Mouse (Mus musculus): ENCODE measurements around the gene Deup1.

Gene Deup1

DNA sequence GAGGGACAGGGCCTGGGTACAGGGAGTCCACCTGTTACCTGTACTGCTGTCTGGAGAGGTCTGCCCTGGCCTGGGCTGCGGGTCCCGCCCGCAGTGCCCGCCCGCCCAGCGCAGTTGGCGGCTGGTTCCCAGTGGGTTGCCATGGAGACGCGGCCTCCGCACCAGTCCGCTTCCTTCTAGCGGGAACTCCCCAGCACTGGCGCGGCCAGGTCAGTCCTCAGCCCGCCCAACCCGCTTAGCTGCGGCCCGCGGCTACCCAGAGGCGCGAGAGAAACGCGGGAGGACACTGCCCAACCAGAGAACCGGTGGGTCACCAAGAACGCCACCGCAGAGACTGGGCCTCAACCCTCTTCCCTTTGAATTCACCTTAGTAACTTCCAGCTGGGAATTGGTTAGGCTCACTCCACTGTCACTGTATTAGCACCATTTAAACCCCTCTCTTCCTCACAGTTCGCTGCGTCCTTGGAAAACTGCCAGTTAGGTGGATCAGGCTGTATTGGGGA is at the start of gene Deup1:
Gene Deup1 (minus strand): TSS at position 149 of the 503 bp plus-strand sequence.
- DNase-seq, result no peak

DNA sequence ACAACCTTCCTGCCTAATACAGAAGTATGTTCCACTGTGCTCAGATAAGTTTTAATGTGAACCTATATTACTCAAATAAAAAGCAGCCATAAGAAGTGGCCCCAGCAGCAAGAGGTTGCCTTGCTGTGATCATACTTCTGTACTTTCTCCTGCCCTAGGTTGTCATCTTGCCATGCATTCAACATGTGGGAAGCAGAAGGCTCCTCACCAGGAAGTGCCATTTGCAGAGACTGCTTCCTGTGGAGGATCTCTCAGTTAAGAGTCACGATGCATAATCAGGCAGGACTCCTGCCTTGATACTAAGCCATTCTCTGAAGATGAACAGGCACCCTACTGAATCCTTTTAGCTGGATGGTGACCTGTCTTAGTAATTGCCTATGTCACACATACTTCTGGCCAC is 44.5 kb upstream of the Deup1 start:
- DNase-seq, result no peak

DNA sequence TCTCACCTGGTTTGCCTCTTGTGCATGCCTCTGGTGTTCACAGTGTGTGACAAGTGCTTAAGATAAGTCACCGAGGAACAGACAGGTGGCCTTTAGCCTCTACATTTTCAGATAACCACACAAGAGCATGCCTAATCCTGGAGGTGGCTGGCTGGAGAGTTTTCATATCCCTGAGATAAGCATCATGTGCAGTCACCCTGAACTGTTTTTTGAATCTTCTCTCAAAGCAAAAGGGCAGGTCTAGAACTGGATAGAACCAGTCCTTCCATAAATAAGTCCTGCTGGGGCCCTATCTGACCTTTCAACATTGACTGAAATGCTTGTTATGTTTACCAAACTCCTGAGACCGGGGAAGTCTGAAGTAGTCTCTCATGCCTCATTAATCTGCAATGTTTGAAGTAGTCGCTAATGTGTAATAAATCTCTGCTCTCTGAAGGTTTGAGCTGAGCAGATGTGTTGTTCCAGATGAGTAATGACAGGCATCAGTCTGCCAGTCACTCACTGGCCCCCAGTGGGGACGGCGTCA is 42.3 kb upstream of the Deup1 start:
- DNase-seq, result no peak

DNA sequence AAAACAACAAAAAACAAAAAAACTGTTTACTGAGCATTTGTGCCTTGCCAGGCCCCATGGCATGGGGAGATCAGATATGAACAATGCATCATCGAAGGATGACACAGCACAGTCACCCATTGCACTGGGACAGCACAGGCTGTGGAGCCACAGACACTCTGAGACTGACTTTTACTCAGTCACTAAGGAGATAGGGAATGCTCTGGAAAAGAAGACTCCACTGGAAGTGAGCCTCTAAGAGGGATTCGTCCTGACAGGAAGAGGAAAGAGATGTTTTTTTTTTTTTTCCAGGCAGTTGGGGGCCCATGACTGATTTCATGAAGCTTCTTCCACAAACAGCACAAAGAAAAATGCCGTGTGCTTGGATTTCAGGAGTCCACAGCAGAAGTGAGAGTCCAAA is 41.7 kb upstream of the Deup1 start:
- no peak for DNase-seq

DNA sequence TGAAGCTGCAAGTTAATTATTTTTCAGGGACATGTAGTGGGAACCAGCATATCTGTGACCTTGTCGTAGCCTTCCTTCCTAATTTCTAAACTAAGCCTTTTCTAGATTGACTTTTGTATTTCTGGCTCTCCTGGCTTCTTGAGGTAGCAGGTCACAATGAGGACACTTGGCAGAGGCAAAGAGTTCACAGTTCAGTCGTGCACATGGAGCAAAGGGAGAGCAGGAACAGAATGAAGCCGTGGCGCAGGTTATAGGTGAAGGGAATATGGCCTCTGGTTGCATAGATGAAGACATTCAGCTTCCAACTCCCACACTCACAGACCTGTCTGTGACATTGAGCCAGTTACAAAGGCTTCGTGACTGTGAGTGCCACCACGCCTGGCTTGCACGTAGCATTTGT is 36.9 kb upstream of the Deup1 start:
- no peak for DNase-seq

DNA sequence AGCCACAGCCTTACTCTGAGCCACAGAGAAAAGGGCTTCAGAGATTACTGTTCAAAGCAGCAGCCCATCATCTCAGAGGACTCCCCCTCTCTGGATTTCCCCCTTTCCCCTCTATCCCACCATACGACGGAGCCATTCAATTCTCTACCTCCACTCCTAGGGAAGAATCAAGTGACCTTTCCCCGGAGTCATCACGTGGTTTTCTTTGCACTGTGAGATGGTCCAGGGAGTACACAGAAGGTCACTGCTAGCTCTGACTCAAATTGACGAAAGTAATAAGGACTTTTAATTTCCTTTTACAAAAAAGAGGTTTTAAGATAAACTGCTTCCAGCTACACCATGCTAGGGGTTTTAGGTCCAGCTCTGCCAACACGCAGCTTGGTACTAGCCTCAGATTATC is 31.3 kb upstream of the Deup1 start:
- DNase-seq, result no peak

DNA sequence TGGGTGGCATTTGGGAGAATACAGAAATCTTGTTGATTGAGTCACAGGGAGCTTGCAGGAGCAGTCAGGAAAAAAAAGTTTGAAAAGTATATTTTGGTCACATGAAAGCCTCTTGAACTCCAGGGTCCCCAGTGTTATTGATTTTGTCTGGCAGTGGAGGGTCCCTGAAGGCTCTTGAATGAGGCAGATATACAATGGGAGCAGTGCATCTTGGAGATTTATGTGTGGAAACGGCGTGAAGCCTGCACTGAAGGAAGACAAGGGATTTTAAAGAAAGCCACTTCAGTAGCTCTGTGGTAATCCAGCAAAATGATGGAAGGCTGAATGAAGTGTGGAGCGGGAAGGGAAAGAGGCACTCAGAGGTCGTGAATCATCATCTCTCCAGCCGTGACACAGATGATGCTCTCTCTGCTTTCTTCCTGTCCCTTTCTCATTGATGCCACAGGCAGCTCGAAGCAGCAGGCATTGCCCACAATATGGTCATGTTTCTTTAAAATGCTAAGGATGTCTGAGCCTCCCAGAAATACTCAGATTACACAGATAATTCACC is 30.6 kb upstream of the Deup1 start:
- no peak for DNase-seq

DNA sequence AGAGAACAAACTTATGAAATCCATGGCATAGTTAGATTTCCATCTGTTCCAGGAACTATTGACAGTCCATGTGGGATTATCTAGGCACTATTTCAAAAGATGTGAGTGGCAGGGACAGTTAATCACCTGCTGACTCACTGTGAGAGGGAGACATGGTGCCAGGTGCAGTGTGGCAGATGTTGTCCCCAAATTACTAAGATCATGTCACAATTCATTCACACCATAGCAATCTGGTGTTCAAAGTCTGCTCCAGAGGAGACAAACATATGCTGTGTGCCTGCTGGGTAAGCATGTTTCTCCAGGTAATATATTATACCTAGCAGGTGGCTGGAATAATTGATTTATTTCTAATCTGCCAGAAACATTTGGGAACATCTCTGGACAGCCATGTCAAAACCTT is 25.3 kb upstream of the Deup1 start:
- no peak for DNase-seq

DNA sequence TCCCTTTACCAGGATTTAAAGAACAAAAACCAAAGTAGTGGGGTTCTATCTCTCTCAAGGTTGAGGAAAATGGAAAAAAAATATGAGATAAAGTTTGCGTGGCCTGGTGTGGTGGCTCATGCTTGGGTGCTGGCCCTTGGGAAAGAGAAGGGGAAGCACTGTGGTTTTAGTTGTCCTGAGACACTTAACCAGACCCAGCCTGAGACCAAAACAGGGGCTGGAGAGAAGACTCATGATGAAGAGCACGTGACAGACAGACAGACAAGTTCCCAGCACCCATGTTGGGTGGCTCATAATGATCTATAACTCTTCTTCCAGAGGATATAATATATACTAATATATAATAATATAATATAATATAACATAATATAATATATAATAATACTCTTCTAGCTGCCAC is 22.2 kb upstream of the Deup1 start:
- DNase-seq, result no peak

DNA sequence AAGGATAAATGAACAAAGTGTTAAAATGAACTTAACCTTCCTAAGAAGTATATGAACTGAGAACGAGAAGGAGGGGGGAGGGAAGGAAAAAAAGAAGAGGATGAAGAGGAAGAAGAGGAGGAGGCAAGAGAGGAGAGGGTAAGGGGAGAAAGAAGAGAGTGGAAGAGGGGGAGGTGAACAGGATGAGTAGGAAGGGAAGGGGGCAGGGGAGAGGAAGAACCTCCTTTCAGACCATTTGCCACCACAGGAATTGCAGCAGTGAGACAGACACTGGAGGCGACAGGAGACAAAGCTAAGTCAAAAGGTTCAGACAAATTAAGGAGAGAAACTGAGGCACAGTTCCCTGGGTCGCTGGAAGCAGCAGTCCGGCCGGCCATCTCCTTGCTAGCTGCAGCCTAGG is 349 bp downstream of the Deup1 start:
- no peak for DNase-seq

DNA sequence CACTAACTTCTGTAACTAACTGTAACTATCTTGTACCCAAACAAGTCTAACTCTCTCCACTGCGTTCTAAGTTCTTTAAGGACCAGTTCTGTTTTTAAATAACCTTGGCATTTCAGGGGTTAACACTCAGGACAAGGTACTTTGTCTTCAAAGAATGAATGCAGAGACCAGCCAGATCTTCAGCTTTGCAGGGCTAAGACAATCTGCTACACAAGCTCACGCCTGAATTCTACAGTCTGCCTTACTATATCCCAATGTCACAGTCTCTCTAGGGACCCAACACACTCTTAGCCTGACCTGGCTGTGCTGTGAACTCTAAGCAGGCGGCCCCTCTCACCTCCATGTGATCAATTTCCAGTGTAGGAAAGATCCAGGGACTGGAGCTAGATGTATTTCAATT is 3.0 kb downstream of the Deup1 start:
- no peak for DNase-seq

DNA sequence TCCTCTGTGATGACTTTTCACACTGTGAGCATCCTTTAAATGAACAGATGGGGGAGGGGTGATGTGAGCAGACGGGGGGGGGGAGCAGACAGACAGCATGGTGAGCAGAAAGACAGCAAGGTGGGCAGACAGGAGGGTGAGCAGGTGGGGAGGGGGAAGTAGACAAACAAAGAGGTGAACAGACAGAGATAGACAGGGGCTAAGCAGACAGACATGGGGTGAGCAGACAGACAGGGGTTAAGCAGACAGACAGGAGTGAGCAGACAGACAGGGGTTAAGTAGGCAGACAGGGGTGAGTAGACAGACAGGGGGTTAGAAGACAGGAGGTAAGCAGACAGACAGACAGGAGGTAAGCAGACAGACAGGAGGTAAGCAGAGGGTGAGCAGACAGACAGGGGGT is 8.0 kb downstream of the Deup1 start:
- no peak for DNase-seq

DNA sequence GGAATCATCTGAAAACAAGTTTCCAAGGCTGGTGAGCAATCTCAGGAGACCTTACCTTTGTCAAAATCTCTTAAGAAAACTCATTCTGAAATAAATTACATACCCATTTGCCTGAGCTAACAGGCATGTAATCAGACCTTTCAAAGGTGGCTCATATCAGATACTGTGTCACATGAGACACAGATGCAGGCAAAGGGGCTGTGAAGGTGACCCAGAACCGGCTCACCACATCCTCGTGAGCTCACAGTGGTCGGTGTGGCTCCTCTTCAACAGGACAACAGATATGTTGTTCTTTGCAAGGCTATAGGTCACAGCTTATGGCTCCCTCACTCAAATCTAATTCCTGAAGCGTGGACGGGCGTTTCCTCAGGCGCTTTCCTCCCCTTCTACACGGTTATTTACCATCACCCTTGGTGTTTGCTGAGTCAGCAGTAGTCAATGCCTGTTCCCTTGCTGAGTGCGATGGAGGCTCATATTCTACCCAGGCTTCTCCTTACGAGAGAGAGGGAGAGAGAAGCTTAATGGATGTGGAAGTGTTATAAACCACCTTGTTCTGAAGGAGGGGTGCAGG is 8.6 kb downstream of the Deup1 start:
- no peak for DNase-seq

DNA sequence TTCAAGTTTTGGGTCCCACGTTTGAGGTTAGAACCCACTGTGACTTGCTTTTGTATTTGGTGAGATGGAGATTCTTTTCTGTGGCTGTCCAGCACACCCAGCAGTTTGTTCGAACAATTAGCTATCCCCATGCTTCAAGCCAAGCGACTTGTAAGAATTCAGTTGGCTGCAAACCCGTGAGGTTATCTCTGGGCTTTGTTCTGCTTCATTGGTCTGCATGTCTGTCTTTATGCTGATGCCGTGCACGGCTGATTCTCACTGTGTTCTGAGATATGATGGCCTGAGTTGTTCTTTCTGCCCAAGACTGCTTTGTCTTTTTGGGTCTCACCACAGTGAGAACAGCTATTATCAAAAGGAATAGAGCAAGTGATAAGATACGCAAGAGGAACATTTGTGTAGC is 10.7 kb downstream of the Deup1 start:
- no peak for DNase-seq

DNA sequence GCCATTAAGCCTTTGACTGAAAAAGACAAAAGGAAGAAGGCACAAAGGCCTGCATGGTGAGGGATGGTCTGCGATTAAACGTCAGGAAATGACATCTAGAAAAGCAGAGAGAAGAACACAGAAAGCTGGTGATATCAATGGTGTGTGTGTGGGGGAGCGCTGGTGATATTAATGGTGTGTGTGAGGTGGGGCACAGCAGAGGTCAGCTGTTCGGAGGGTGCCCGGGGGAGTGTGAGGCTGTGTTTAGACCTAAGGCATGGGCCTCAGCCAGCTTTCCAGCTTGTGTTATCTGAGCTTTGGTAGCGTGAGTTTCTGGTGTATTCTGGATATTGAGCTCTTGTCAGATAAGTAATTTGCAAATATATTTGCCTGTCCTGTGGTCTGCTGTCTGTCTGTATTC is 11.3 kb downstream of the Deup1 start:
- no peak for DNase-seq

DNA sequence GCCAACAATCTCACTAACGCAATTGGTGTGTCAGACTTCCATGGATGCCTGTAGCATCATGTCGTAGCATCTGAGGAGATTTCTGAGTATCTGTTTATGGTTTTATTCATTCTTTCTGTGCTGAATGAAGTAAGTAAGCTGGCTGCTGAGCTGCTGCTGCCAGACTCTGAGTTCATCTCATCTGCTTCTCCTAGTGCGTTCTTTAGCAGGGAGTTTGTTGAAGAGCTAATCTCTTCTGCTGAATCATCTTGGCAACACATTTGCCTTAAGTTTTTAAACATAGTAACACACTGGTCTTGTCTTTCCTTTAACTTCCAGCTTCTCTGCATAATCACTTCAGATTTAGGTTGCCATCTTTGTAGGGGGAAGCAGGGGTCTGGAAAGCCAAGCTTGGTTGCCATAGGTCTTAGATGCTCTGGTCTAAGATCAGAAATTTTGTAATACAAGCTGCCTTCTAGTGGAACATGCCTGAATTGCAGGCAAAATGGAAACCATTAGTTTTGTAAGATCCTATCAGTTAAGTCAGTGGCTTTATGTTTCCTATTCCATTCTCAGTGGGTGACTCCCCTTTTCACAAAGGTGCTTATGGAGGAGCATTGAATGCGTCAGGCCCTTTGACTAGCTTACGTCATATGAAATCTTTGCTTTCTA is 18.3 kb downstream of the Deup1 start:
- DNase-seq, result no peak

DNA sequence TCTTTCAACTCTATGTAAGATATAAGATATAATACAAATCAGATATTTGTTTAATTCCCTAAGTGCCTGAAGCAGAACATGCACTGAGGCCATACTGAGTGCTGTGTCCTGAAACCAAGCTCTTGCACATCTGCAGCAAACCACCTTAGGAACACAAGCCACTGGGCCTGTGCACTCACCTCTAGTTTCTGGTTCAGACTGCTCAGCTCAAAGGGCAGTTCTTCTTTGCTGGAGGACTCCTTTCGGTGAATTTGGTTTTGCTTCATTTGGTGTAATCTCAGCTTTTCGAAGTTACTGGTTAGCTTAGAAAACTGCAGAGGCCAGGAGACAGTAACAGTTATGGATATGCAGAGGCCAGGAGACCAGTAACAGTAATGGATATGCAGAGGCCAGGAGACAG is 20.1 kb downstream of the Deup1 start:
- no peak for DNase-seq

DNA sequence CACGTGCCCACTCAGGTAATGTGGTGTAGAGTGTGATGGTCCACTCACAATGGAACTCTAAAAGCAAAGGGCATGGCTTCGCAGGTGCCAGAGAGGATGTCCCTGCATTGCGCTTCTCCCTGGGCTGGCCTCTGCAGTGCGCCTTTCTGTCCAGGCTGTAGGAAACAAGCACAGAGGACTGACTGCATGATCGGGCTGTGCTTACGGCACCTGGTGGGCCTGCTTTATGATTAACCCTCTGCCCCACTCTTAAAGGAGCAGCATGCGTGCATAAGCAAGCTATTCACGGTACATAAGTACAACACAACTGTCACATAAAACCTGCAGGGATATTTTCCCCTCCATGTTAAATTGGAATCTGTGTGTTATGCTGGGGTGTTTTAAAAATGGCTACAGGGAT is 24.6 kb downstream of the Deup1 start:
- no peak for DNase-seq

DNA sequence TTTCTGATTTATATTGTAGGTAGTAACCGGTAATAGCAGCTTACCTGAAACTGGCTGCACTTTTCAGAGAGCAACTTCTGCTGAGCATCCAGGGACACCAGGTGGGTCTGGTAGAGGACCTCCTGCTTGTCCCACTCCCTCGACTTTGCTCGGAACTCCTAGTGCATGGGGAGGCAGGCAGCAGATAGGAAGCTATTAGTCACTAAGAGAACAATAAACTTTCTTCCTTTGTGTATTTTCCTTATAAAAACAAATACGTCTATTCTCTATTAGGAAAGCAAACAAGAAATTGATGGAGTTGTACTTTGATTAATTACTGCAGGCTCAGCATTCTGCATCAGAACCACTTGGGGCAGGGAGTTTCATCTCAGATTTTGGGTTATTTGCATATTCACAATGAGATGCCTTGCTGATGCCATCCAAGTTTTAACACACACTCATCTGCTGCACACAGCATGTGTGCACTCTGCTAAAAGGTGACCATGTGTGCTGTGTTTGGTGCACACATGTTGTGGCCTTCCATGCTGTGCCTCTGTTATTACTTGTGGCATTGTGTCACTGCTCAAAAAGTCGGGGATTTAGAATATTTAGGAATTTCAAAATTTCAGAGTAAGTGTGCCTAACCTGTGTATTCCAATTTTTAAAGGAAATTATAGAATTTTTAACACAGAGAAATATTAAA is 26.7 kb downstream of the Deup1 start:
- DNase-seq, result no peak

DNA sequence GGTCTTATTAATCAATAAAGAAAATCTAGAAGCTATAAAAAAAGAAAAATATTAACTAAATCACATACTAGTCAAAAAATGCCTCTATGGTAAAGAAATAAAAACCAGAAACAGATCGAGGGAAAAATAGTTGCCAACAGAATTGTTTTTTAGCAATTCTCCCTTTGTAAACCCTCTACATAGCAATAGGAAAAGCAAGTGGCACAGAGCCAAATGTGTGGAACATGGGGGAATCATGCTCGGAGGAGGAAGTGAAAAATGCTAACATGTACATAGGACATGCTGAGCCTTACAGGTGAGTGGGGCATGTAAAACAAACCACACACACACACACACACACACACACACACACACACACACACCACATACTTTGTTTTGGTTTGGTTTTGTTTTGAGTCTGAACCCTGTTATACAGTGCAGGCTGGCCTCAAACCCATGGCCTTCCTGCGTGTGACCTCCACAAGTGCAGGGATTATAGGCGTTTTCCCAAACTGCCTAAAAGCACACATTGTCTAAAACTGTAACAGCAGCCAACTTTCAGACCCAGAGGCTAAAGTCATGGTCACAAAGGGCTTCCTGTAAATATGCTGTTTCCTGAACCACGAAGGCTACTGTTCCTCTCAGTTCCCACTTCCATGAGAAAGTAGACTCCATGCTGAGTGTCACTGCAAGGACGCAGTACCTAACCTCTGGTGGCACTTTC is 27.4 kb downstream of the Deup1 start:
- no peak for DNase-seq

DNA sequence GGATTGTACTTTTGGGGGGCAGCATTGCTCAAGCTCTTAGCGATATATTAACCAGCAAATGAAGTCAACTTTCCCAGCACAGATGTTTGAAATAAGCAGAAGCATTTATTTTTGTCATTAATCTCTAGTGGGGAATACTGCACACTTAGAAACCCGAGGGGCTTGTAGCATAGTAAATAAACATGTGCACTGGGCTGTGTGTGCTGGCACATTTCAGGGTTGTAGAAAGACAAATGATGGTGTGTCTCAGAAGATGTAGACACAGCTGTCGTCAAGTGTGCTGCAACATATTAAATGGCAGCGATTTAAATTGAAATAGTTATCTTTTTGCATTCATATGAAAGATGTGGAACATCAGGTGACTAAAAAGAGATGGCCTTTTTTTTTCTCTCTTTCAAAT is 31.1 kb downstream of the Deup1 start:
- no peak for DNase-seq

DNA sequence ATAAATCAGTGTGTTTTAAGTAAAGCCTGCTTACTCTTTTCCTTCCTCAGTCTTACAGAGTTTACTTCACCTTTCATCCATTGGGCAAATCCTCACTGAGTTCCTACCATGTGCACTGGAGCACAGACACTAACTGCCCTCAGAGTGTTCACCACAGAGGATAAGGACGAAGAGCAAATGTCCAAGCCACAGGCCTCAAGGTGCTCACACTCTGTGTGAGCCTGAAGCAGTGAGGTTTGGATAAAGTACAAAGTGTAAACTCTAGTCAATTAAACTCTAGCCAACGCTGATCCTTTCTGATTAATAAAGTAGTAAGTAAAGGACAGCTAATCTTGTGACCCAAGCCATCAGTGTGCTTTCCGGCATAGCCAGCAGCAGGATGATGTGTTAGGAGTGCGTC is 33.6 kb downstream of the Deup1 start:
- no peak for DNase-seq

DNA sequence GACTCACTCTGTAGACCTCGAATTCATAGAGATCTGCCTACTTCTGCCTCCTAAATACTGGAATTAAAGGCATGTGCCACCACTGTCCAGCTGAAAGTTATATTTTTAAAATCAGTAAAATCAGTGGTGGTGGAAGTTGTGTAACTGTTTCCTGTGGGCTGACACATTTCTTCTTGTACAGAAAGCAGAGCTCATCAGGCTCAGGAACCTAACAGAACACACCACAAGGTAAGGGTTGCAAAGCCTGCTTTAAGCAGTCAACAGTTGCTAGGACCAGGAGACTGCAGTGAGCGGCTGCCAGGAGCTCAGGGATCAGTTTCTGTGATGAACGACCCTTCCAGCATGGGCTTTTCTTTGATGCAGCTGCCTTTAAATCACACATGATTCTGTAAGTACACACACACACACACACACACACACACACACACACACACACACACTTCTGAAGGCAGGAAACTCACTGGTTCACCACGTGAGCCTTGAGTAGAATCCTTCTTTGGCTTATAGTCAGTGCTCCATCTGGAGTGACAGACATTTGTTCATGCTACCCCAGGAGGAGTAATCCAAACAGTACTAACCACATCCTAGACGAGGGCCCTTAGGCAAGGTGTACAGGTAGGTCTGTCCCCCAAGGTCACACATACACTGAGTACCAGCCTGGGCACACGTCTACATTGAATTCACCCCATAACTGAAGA is 40.4 kb downstream of the Deup1 start:
- DNase-seq, result no peak
